Mouse (Mus musculus): ENCODE data around the gene Nmnat2. TPM values are rescaled to one million over a fixed set of nuclear protein-coding genes. Genes with fewer than 3 reads are reported as not detected.

Nmnat2 gene
- total and polyA plus RNA-seq, 3 experiments, result 1.3 to 2.8 TPM; not detected in 1

DNA sequence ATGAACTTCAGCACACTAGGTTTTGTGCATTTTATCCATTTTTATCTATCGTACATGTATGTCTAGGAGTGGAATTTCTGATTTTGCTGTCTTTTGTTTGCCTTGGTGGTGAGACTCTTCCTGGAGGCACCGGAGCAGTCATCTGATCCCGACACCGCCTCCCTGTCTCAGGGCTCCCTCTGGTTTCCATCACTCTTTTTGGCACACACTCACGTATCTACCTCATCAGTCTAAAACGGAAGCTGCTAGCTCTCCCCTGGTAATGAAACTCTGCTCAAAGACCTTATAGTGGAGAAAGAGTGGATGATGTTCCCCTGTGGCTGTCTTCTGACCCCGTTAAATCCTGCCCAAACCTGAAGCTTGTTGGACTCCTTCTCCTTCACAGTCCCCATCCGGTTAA is 200.6 kb downstream of the Nmnat2 start:
- H3K27me3 ChIP-seq (ENCODE audit: control insufficient read depth in 1 of 2, insufficient read depth in 2 of 2, low read length in 2 of 2), result peaks cover 10 to 11% of the 10 kb centered on the region in 2 experiments
- H3K27ac ChIP-seq (ENCODE audit: control insufficient read depth, low read depth, low read length), result no peak overlapping the region
- H3K4me1 ChIP-seq (ENCODE audit: control insufficient read depth in 1 of 2, insufficient read depth in 2 of 2, low read length in 2 of 2), result no peaks in the 10 kb centered on the region
- DNase-seq (ENCODE audit: low read depth, low spot score), result no peak
- no peaks in the 10 kb centered on the region for H3K79me2 ChIP-seq (ENCODE audit: control insufficient read depth, insufficient read depth, low read length, poor library complexity)
- no peaks in the 10 kb centered on the region for H3K9me3 ChIP-seq (replicated peaks; ENCODE audit: insufficient read depth, low read length)
- no peaks in the 10 kb centered on the region for H3K36me3 ChIP-seq (ENCODE audit: control insufficient read depth in 1 of 2, insufficient read depth in 2 of 2, low read length in 2 of 2)
- TF ChIP-seq NRF1 (IDR thresholded peaks at IDR 0.05; ENCODE audit: insufficient read depth, low read depth, low read length, poor library complexity, severe bottlenecking) (no peak), TAL1 (IDR thresholded peaks at IDR 0.05; ENCODE audit: low read length) (no peak), ZKSCAN1 (IDR thresholded peaks at IDR 0.05; ENCODE audit: low read depth, low read length) (no peak), TBP (IDR thresholded peaks at IDR 0.05; ENCODE audit: low read depth, low read length) (no peak), MAX (IDR thresholded peaks at IDR 0.05; ENCODE audit: low read length) (no peak)
- H3K4me3 ChIP-seq (ENCODE audit: control insufficient read depth in 1 of 2, insufficient read depth in 1 of 2, low read depth in 2 of 2, low read length in 2 of 2), result no peak overlapping the region
- no peak overlapping the region for H3K9ac ChIP-seq (ENCODE audit: control insufficient read depth, low read depth, low read length, poor library complexity, severe bottlenecking)

DNA sequence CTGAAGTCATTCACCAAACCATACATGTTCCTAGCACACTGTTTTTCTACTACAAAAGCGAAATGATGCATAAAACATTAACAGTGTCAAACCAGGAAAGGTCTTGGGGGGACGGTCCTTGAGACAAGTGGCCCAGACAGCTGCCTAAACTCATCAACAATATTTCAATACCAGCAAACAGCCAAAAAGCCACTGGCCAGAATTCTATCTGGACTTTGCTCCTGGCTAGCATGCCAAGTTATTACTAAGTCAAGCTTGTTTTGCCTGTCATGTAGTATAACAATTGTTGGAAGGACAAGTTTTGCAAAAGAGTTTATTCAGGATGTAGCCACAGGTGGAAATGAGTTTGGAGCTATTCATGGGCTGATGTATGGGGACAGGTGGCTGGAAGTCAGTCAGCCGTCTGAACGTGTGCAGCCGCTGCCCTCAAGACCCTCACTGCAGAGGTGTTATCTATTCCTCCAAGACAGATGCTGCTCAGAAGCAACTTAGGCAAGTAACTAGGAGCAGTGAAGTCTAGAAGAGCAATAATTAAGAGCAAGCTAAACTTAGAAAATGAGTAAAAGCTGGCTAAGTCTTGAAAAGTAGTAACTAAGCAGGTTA is 202.3 kb downstream of the Nmnat2 start:
- no peak overlapping the region for H3K9ac ChIP-seq (ENCODE audit: control insufficient read depth, low read depth, low read length, poor library complexity, severe bottlenecking)
- H3K4me1 ChIP-seq (ENCODE audit: control insufficient read depth in 1 of 2, insufficient read depth in 2 of 2, low read length in 2 of 2), result no peaks in the 10 kb centered on the region
- H3K27ac ChIP-seq (ENCODE audit: control insufficient read depth, low read depth, low read length), result no peak overlapping the region
- no peaks in the 10 kb centered on the region for H3K9me3 ChIP-seq (replicated peaks; ENCODE audit: insufficient read depth, low read length)
- TF ChIP-seq EP300 (IDR thresholded peaks at IDR 0.05; ENCODE audit: low read depth in 1 of 2, low read length in 2 of 2) (no peak), USF2 (IDR thresholded peaks at IDR 0.05; ENCODE audit: borderline replicate concordance in 1 of 2, insufficient read depth in 1 of 2, low read depth in 1 of 2, low read length in 2 of 2) (no peak), BHLHE40 (IDR thresholded peaks at IDR 0.05; ENCODE audit: borderline replicate concordance, low read depth, low read length) (no peak), UBTF (IDR thresholded peaks at IDR 0.05; ENCODE audit: borderline replicate concordance, insufficient read depth, low read depth, low read length) (no peak), RAD21 (IDR thresholded peaks at IDR 0.05; ENCODE audit: low read depth, low read length) (no peak), GABPA (IDR thresholded peaks at IDR 0.05; ENCODE audit: low read depth, low read length) (no peak), CHD2 (IDR thresholded peaks at IDR 0.05; ENCODE audit: low read length) (no peak), GATA1 (IDR thresholded peaks at IDR 0.05; ENCODE audit: low read depth, low read length) (no peak), ZC3H11A (IDR thresholded peaks at IDR 0.05; ENCODE audit: low read depth, low read length) (no peak), MYB (IDR thresholded peaks at IDR 0.05; ENCODE audit: low read depth, low read length) (no peak), MEF2A (IDR thresholded peaks at IDR 0.05; ENCODE audit: extremely low read depth, insufficient replicate concordance, low read depth, low read length, poor library complexity, severe bottlenecking) (no peak), ZMIZ1 (IDR thresholded peaks at IDR 0.05; ENCODE audit: low read depth, low read length) (no peak)
- H3K27me3 ChIP-seq (ENCODE audit: control insufficient read depth in 1 of 2, insufficient read depth in 2 of 2, low read length in 2 of 2), result peaks cover 10% of the 10 kb centered on the region in 2 experiments
- H3K4me3 ChIP-seq (ENCODE audit: control insufficient read depth in 1 of 2, insufficient read depth in 1 of 2, low read depth in 2 of 2, low read length in 2 of 2), result no peak overlapping the region
- DNase-seq (ENCODE audit: low read depth, low spot score), result no peak
- no peaks in the 10 kb centered on the region for H3K79me2 ChIP-seq (ENCODE audit: control insufficient read depth, insufficient read depth, low read length, poor library complexity)
- no peaks in the 10 kb centered on the region for H3K36me3 ChIP-seq (ENCODE audit: control insufficient read depth in 1 of 2, insufficient read depth in 2 of 2, low read length in 2 of 2)

Data from MEL (cell line).